Mouse (Mus musculus): ENCODE measurements at regions not wholly inside any gene's neighbourhood (a gene's known extent, or its start where the extent isn't known, plus 50 kb on each side); places are given as distances from the start of the nearest gene placed in this dataset.

GRCm38 (mm10) chr14:78438064-78438677, 98.4 kb downstream of the Akap11 start:
- DNase-seq (ENCODE audit: low read depth, low spot score) = no peak

GRCm38 (mm10) chr14:78436586-78436985, 100.0 kb downstream of the Akap11 start:
- peak; percentile 60 for DNase-seq (ENCODE audit: low read depth, low spot score)

GRCm38 (mm10) chr14:78435982-78436381, 100.6 kb downstream of the Akap11 start:
- DNase-seq (ENCODE audit: low read depth, low spot score) = no peak

- DNase-seq (ENCODE audit: low read depth, low spot score) = no peak
These were observed 101.0 kb downstream of the Akap11 start for GRCm38 (mm10) chr14:78435561-78435960.

GRCm38 (mm10) chr14:78434753-78435152, 101.9 kb downstream of the Akap11 start:
- DNase-seq (ENCODE audit: low read depth, low spot score) = no peak

DNA sequence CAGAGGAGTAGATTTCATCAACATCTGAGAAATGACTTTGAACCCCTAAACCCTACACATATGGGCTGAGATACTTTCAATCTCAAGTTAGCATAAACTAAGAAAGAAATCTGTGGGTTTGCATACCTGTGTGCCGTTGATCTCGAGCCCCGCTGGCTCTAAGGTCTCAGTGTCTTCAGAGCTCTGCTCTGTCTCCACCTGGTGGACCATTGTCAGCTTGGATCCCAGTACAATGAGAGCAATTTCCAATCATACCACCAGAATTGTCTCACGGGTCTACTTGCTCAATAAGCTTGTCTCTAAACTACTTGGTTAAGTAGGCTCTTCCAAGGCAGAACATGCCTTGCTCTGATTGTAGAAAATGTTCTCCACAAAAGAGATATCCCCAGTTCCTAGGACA, 102.5 kb downstream of the Akap11 start:
- peak; percentile 20 for DNase-seq (ENCODE audit: low read depth, low spot score)

DNA sequence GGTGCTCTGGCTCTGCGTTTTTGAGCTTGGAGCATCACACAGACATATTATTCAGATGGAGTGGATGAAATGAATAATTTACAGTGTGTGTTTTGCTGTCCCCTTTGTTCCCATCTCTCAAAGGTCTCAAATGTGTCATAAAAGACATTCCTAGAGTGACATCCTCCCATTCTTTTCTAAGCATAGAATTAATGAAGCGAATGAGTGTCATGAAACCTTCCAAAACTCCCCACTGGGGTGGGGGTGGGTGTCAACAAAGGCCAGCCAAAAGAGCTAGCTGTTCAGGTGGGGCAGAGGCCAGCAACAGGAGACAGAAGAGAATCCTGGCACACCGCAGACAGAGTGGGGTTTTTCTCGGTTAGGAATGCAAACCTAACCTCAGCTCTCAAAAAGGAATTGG, 104.1 kb downstream of the Akap11 start:
- no peak for DNase-seq (ENCODE audit: low read depth, low spot score)

DNA sequence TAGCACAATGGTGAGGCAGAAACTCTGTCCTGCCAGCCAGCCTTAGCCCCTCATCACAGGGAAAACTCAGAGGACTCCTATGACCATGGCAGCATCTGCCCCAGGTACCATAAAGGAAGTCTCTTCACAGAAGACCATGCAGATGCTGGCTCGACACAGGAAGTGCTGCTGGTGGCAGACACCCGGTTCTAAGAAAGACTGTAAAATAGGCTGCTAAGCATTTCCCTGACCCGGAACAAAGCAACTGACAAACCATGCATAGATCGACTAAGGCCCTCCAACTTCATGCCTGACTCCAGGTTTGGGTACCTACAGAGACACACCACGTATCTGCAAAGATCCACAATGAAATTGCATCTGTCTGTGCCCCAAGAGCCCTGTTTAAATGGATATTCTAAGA, 104.7 kb downstream of the Akap11 start:
- no peak for DNase-seq (ENCODE audit: low read depth, low spot score)

GRCm38 (mm10) chr14:78431406-78431805, 105.2 kb downstream of the Akap11 start:
- DNase-seq (ENCODE audit: low read depth, low spot score) = peak; percentile 70

DNA sequence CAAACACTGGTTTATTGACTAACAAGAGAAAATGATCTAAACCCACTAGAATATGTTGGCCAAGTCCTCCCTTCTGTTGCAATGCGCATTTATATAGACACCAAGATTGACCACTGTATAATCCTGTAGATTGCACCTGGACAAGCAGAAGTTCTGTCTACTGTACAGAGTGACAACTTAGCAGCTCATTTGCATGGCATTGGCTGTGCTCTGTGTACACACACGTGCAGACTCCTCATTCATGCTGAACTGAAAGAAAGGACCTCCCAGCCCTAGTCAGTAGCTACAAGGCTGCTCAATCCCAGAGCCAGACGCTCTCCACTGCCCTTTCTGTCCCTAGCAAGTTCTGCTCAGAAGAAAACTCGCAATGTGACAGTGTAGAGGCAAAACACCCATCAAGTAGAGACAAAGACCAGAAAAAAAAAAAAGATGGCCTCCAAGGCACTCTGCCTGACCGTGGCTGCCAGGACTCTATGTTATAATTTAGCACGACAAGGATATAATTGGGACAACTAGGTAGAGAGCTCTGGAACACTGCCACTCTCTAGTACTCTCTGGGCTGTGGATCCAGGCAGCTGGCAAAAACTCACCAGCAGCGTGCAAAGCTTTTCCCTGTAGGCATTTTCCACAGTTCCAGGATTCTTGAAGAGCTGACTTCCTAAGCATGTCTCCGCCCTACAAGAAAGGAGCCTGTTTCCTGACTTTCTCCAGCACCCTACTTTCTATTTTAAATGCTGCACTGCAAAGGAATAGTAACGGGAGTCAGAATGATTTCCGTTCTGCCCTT, 108.2 kb downstream of the Akap11 start:
- peak; percentile 76 for DNase-seq (ENCODE audit: low read depth, low spot score)

GRCm38 (mm10) chr14:78427062-78427461, 109.5 kb downstream of the Akap11 start:
- no peak for DNase-seq (ENCODE audit: low read depth, low spot score)

DNA sequence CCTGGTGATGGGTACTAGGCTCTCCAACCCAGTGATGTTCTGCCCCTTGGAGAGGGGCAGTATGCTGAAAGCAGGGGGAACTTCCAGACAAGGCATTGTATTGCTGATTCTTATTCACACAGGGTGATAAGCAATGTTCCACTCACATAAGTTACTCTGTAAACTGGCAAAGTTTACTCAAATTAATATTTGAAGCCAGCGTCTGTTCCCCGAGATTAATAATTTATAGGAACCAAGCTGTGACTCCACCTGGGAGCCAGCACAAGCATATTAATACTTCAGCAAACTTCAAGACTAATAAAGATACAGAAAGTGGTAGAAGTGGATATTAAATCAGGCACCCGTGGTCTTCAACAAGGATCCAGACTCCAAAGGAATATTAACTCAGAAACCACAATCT, 114.0 kb downstream of the Akap11 start:
- DNase-seq (ENCODE audit: low read depth, low spot score) = no peak

DNA sequence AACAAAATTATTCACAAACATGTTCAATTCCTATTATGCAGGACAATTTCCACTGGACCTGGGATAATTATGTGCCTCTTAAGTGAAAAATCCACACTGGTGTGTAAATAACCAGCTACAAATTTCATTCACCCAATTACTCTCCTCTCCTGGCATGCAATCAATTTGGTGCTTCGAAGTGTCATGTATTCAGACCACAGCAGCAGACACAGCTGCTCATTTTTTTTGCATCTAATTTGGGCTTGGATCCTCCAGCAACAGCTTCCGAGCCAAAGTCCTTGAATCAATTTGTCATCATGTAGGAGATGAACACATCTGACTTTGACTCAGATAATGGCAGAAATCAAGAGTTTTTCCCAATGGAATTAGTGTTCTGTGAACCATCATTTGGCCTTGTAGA, 113.1 kb upstream of the Tnfsf11 start:
- peak; percentile 43 for DNase-seq (ENCODE audit: low read depth, low spot score)

DNA sequence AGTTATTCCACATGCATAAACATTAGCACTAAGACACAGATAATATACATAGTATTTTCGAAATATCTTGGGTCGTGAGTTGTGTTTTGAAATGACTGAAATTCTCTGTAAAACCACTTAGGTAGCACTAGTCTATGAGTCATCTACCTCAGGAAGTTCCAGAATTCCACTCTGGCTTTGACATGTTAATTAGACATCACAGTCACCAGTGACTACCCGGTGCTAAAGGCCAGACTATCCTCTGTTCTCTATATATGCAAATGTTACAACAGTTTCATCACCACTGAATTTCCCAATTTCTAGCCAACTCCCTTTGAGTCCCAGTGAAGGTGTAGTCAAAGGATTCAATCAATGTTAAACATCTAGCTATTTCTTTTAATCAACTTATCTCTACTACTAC, 112.3 kb upstream of the Tnfsf11 start:
- DNase-seq (ENCODE audit: low read depth, low spot score) = no peak

GRCm38 (mm10) chr14:78405568-78405967, 97.7 kb upstream of the Tnfsf11 start:
- no peak for DNase-seq (ENCODE audit: low read depth, low spot score)

- DNase-seq (ENCODE audit: low read depth, low spot score) = peak; percentile 56
These were observed 90.1 kb upstream of the Tnfsf11 start for GRCm38 (mm10) chr14:78397914-78398313.

- DNase-seq (ENCODE audit: low read depth, low spot score) = peak; percentile 10
These were observed 87.8 kb upstream of the Tnfsf11 start for GRCm38 (mm10) chr14:78395631-78396030.

DNA sequence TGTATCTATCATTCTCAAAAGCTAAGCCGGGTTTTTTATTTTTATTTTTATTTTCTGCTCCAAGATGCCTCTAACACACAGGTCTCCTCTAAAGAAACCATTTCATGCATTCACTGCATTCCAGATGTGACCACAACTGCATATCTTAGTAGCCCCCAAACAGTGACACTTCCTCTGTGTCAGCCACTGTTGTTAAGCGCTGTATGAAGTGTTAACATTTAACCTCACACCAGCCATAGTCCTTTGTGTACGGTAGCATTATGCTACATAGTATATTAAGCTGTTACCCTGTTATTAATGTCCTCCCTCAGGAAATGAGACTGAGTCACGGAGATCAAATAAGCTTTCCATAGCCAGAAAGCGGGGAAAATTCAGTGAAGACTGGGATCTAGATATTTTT, 79.2 kb upstream of the Tnfsf11 start:
- DNase-seq (ENCODE audit: low read depth, low spot score) = no peak

DNA sequence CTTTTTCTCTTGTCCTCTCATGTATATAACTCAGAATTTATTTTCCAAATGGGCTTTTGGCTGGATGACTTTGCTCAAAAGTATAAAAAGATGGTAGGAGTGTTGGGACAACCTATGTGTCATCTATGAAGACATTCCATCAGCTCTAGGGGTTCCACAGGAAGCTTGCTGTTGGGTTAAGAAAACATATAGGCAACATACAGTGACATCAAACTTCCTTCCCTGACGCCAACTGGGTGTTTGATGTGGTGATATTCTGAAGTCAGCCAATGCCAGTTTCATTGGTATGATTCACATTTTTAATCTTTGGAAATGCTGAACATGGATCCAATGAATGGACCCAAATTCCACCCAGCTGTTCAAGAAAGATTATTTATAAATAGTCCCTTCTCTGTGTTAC, 76.5 kb upstream of the Tnfsf11 start:
- DNase-seq (ENCODE audit: low read depth, low spot score) = no peak

- peak; percentile 96 for DNase-seq (ENCODE audit: low read depth, low spot score)
These were observed 75.4 kb upstream of the Tnfsf11 start for GRCm38 (mm10) chr14:78383256-78383709.

DNA sequence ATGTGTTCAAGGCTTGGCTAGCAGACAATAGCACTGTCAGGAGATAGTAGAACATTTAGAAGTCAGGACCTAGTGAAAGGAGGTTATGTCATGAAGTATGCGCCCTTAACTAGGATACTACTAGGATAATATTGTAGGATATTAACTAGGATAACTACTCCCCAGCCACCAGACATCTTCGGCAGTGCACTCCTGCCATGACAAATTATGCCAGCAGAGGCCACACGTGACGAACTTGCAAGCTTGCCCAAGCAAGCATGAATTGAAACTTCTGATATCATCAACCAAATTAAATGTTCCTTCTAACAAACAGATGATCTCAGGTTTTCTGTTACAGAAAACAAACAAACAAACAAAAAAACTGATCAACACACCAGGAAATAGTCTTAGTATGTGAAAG, 72.2 kb upstream of the Tnfsf11 start:
- no peak for DNase-seq (ENCODE audit: low read depth, low spot score)

GRCm38 (mm10) chr14:78376591-78376990, 68.7 kb upstream of the Tnfsf11 start:
- peak; percentile 12 for DNase-seq (ENCODE audit: low read depth, low spot score)

All from brain, adult 2 months (tissue).